Mouse (Mus musculus) embryonic facial prominence, embryonic 11.5 days (tissue): ENCODE results near the gene Vegfd. TPM values are rescaled to one million over a fixed set of nuclear protein-coding genes. Genes with fewer than 3 reads are reported as not detected.

Experiments
- ATAC-seq: fragments of 200-750 bp; cut with Nextera tagmentation; replicated peaks from 2 replicates; pipeline ENCODE4 v1.8.0; 2017; ENCODE audit warnings: low read depth; ENCODE audit not compliant: insufficient number of reproducible peaks, low FRiP score, low TSS enrichment
- DNase-seq: peaks from one replicate; pipeline ENCODE4 v3.0.0-alpha.2; 2015; ENCODE audit warnings: low spot score
- H3K27ac ChIP-seq: fragments of 300-500 bp; sonication (generic); replicated peaks from 2 replicates; pipeline ENCODE4 v1.5.1; 2014; ENCODE audit warnings: mild to moderate bottlenecking, low read depth, low read length, control low read depth
- H3K27me3 ChIP-seq: fragments of 300-500 bp; sonication (generic); 2 replicates; pipeline ENCODE4 v1.6.1; 2014; ENCODE audit warnings: mild to moderate bottlenecking, low read length, moderate library complexity, mixed read lengths; ENCODE audit not compliant: control insufficient read depth, insufficient read depth
- H3K36me3 ChIP-seq: fragments of 300-500 bp; sonication (generic); replicated peaks from 2 replicates; pipeline ENCODE4 v1.6.1; 2014; ENCODE audit warnings: low read depth, mild to moderate bottlenecking, low read length, moderate library complexity, mixed read lengths; ENCODE audit not compliant: control insufficient read depth, insufficient read depth
- H3K4me1 ChIP-seq: fragments of 300-500 bp; sonication (generic); 2 replicates; pipeline ENCODE4 v1.6.1; 2014; ENCODE audit warnings: low read length, mixed read lengths; ENCODE audit not compliant: control insufficient read depth, insufficient read depth
- H3K4me2 ChIP-seq: fragments of 300-500 bp; sonication (generic); 2 replicates; pipeline ENCODE4 v1.6.1; 2014; ENCODE audit warnings: low read depth, mild to moderate bottlenecking, control low read depth, low read length, moderate library complexity
- H3K4me3 ChIP-seq: fragments of 300-500 bp; sonication (generic); 2 replicates; pipeline ENCODE4 v1.5.1; 2014; ENCODE audit warnings: low read depth, low read length, control low read depth
- H3K9ac ChIP-seq: fragments of 300-500 bp; sonication (generic); replicated peaks from 2 replicates; pipeline ENCODE4 v1.6.1; 2014; ENCODE audit warnings: mild to moderate bottlenecking, control low read depth, low read length
- H3K9me3 ChIP-seq: fragments of 300-500 bp; sonication (generic); replicated peaks from 2 replicates; pipeline ENCODE4 v1.6.1; 2016; ENCODE audit warnings: mild to moderate bottlenecking, low read length, inconsistent platforms, mixed read lengths; ENCODE audit not compliant: control insufficient read depth
- WGBS: fragments of 180-500 bp; shearing (Covaris S2); extraction: QIAGEN DNeasy Blood & Tissue Kit; methylation state at CpG from one replicate; pipeline ENCODE4 v1.1.7; 2014; 5-methylcytosine and 5-hydroxymethylcytosine counted together
- polyA plus RNA-seq: library from polyadenylated mRNA; unstranded; fragments of >200 nt; fragmentation: Nextera tagmentation; extraction: Ambion mirVana; gene quantifications from 2 replicates; pipeline ENCODE4 v1.2.1, GENCODE M21; 2014

Vegfd gene
- polyA plus RNA-seq, 1 experiment from 2014 or later = 4.1 TPM

GRCm38 (mm10) chrX:164406133-164407022 lies 33.2 kb downstream of the Vegfd start:
- whole genome bisulfite sequencing = 71% methylated on average over 9 of the region's 9 CpGs
- Histone ChIP-seq H3K36me3 (no peaks in the 10 kb centered on the region), H3K4me1 (no peaks in the 10 kb centered on the region), H3K4me2 (no peak overlapping the region), H3K9ac (no peak overlapping the region), H3K9me3 (no peaks in the 10 kb centered on the region), H3K4me3 (no peak overlapping the region), H3K27me3 (no peaks in the 10 kb centered on the region), H3K27ac (no peak overlapping the region)
- ATAC-seq (no peak), DNase-seq (no peak)

- 80% methylated on average over 3 of the region's 3 CpGs for WGBS
- Histone ChIP-seq H3K4me1 (no peaks in the 10 kb centered on the region), H3K9me3 (no peaks in the 10 kb centered on the region), H3K36me3 (no peaks in the 10 kb centered on the region), H3K9ac (no peak overlapping the region), H3K27ac (no peak overlapping the region), H3K27me3 (no peaks in the 10 kb centered on the region), H3K4me3 (no peak overlapping the region), H3K4me2 (no peak overlapping the region)
- DNase-seq (no peak), ATAC-seq (no peak)
Measured at GRCm38 (mm10) chrX:164408301-164408927, 35.2 kb downstream of the Vegfd start.

GRCm38 (mm10) chrX:164410562-164410961 lies 37.4 kb downstream of the Vegfd start:
- no peak overlapping the region for H3K4me2 ChIP-seq
- no peaks in the 10 kb centered on the region for H3K4me1 ChIP-seq
- WGBS = 96% methylated on average over 1 of the region's 1 CpGs
- DNase-seq (no peak), ATAC-seq (no peak)
- H3K27me3 ChIP-seq = no peaks in the 10 kb centered on the region
- H3K9ac ChIP-seq = no peak overlapping the region
- H3K27ac ChIP-seq = no peak overlapping the region
- H3K4me3 ChIP-seq = no peak overlapping the region
- H3K36me3 ChIP-seq = no peaks in the 10 kb centered on the region
- H3K9me3 ChIP-seq = no peaks in the 10 kb centered on the region

- no peak overlapping the region for H3K27ac ChIP-seq
- H3K4me1 ChIP-seq = no peaks in the 10 kb centered on the region
- DNase-seq (no peak), ATAC-seq (no peak)
- H3K4me2 ChIP-seq = no peak overlapping the region
- H3K9me3 ChIP-seq = no peaks in the 10 kb centered on the region
- H3K27me3 ChIP-seq = 0 out of 2 replicates have a peak, but pooled peaks cover 2% of the 10 kb centered on the region
- H3K4me3 ChIP-seq = no peak overlapping the region
- H3K36me3 ChIP-seq = no peaks in the 10 kb centered on the region
- 72% methylated on average over 2 of the region's 2 CpGs for WGBS
- H3K9ac ChIP-seq = no peak overlapping the region
Measured at GRCm38 (mm10) chrX:164416803-164417202, 43.6 kb downstream of the Vegfd start.

- Histone ChIP-seq H3K27ac (no peak overlapping the region), H3K4me2 (no peak overlapping the region), H3K4me3 (no peak overlapping the region), H3K9ac (no peak overlapping the region), H3K36me3 (no peaks in the 10 kb centered on the region), H3K4me1 (no peaks in the 10 kb centered on the region), H3K9me3 (no peaks in the 10 kb centered on the region), H3K27me3 (0 out of 2 replicates have a peak, but pooled peaks cover 2% of the 10 kb centered on the region)
- ATAC-seq = no peak
- DNase-seq = no peak
Measured at GRCm38 (mm10) chrX:164418008-164418407, 44.8 kb downstream of the Vegfd start.

- H3K4me3 ChIP-seq = peak within 1 kb of the TSS; percentile 51
- no peaks in the 10 kb centered on the region for H3K9me3 ChIP-seq
- no peaks in the 10 kb centered on the region for H3K36me3 ChIP-seq
- peak within 1 kb of the TSS; percentile 34 for H3K4me2 ChIP-seq
- peak; percentile 93 for DNase-seq
- H3K27ac ChIP-seq = no peak within 1 kb of the TSS
- H3K9ac ChIP-seq = peak within 1 kb of the TSS; percentile 59
- 0 out of 2 replicates have a peak, but pooled peaks cover 2% of the 10 kb centered on the region for H3K27me3 ChIP-seq
- 21% methylated on average over 40 of the region's 40 CpGs for WGBS
- peak; percentile 100 for ATAC-seq
- no peaks in the 10 kb centered on the region for H3K4me1 ChIP-seq
Measured at GRCm38 (mm10) chrX:164419471-164419939, 46.3 kb downstream of the Vegfd start, which contains the start of gene Piga. Piga (plus strand) TSS chrX:164419787.

- H3K36me3 ChIP-seq = no peaks in the 10 kb centered on the region
- no peaks in the 10 kb centered on the region for H3K9me3 ChIP-seq
- ATAC-seq (peak; percentile 35; the same call in 1 of the 2 replicates), DNase-seq (no peak)
- peak overlapping the region; percentile 51 for H3K4me3 ChIP-seq
- H3K27ac ChIP-seq = no peak overlapping the region
- H3K27me3 ChIP-seq = 0 out of 2 replicates have a peak, but pooled peaks cover 2% of the 10 kb centered on the region
- peak overlapping the region; percentile 34 for H3K4me2 ChIP-seq
- 13% methylated on average over 13 of the region's 13 CpGs for WGBS
- H3K9ac ChIP-seq = peak overlapping the region; percentile 59
- no peaks in the 10 kb centered on the region for H3K4me1 ChIP-seq
Measured at GRCm38 (mm10) chrX:164419955-164420354, 46.8 kb downstream of the Vegfd start.

GRCm38 (mm10) chrX:164420518-164420917 lies 47.3 kb downstream of the Vegfd start:
- Histone ChIP-seq H3K9ac (peak overlapping the region; percentile 59; the same call in 1 of the 2 replicates), H3K9me3 (no peaks in the 10 kb centered on the region), H3K27ac (no peak overlapping the region), H3K4me1 (no peaks in the 10 kb centered on the region), H3K4me2 (peak overlapping the region; percentile 34), H3K27me3 (0 out of 2 replicates have a peak, but pooled peaks cover 2% of the 10 kb centered on the region), H3K36me3 (no peaks in the 10 kb centered on the region), H3K4me3 (peak overlapping the region; percentile 51)
- no peak for ATAC-seq
- WGBS = 60% methylated on average over 3 of the region's 3 CpGs
- DNase-seq = no peak
